Comparison of ENCODE assay signal across 28 mouse cellular contexts in genomic region chr12:53342741-53343140, GRCm38 (mm10).
A peak's percentile ranks its signal among the peaks of the same experiment; 100 is the strongest.
DNase-seq lines count a peak whose midpoint lies in the region; ATAC-seq and TF ChIP-seq lines count a peak whose summit lies in the region.
"Had no signal": no experiment of that assay in that cellular context is flagged by ENCODE, and none has a peak within 500 bp of the region (broad histone marks: within the 10 kb centered on the region; RNA-seq: fewer than 3 reads in every experiment).

No protein-coding gene starts in this region.

- no peak overlapping the region for H3K27ac ChIP-seq in forebrain, postnatal 0 days (ENCODE audit: low read depth, low read length)
- H3K27ac ChIP-seq in forebrain, embryonic 16.5 days (ENCODE audit: low read length) = no peak overlapping the region
- no peak overlapping the region for H3K27ac ChIP-seq in lung, embryonic 14.5 days (ENCODE audit: low read depth)
- H3K27ac ChIP-seq: forebrain, embryonic 12.5 days; heart, embryonic 13.5 days; hindbrain, embryonic 13.5 days; limb, embryonic 13.5 days; liver, embryonic 12.5 days; midbrain, embryonic 15.5 days; neural tube, embryonic 12.5 days had no signal

- no peaks in the 10 kb centered on the region for H3K9me3 ChIP-seq in forebrain, postnatal 0 days (ENCODE audit: low read length)
- H3K9me3 ChIP-seq in forebrain, embryonic 16.5 days (ENCODE audit: control insufficient read depth, low read length) = no peaks in the 10 kb centered on the region
- no peaks in the 10 kb centered on the region for H3K9me3 ChIP-seq in lung, embryonic 14.5 days (ENCODE audit: low read depth, low read length)
- H3K9me3 ChIP-seq: forebrain, embryonic 12.5 days; heart, embryonic 13.5 days; hindbrain, embryonic 13.5 days; limb, embryonic 13.5 days; liver, embryonic 12.5 days; megakaryocyte, embryonic 14.5 days; midbrain, embryonic 15.5 days; neural tube, embryonic 12.5 days had no signal

- ATAC-seq in forebrain, postnatal 0 days = no peak
- no peak for ATAC-seq in forebrain, embryonic 16.5 days
- no peak for ATAC-seq in lung, embryonic 14.5 days (ENCODE audit: insufficient read depth)
- no peak for ATAC-seq in megakaryocyte progenitor cell, adult 5-6 weeks (replicated peaks; ENCODE audit: poor library complexity)
- ATAC-seq: inflammation-experienced regulatory T-cells, adult 6 months; liver, embryonic 12.5 days; midbrain, embryonic 15.5 days had no signal

- WGBS in forebrain, postnatal 0 days = 38% methylated on average over 9 of the region's 9 CpGs
- 42% methylated on average over 9 of the region's 9 CpGs for WGBS in forebrain, embryonic 16.5 days
- 41% methylated on average over 9 of the region's 9 CpGs for WGBS in lung, embryonic 14.5 days

- DNase-seq in forebrain, postnatal 0 days = peak; percentile 42
- DNase-seq in lung, embryonic 14.5 days = peak; percentile 43
- DNase-seq in lung, postnatal 36 days = no peak
- peak; percentile 22 for DNase-seq in brain, adult 2 months (ENCODE audit: low read depth, low spot score)
- DNase-seq in urinary bladder, postnatal 25 days (ENCODE audit: low spot score) = no peak
- DNase-seq: cerebellum, adult 11 months; cerebellum, postnatal 10 days; gastrocnemius, postnatal 14 days; heart, adult 18-20 months; heart, postnatal 14 days; kidney, adult 18-20 months; kidney, postnatal 10 days; lung, adult 18-20 months; lung, postnatal 14 days; right cerebral cortex, adult 18-20 months; right cerebral cortex, postnatal 4 days; thymus, postnatal 25 days had no signal

- no peaks in the 10 kb centered on the region for H3K36me3 ChIP-seq in forebrain, postnatal 0 days (ENCODE audit: insufficient read depth)
- no peaks in the 10 kb centered on the region for H3K36me3 ChIP-seq in forebrain, embryonic 16.5 days (ENCODE audit: control insufficient read depth, insufficient read depth)
- no peaks in the 10 kb centered on the region for H3K36me3 ChIP-seq in lung, embryonic 14.5 days (ENCODE audit: insufficient read depth)
- H3K36me3 ChIP-seq: forebrain, embryonic 12.5 days; heart, embryonic 13.5 days; hindbrain, embryonic 13.5 days; limb, embryonic 13.5 days; liver, embryonic 12.5 days; midbrain, embryonic 15.5 days; neural tube, embryonic 12.5 days had no signal

- H3K4me3 ChIP-seq in forebrain, postnatal 0 days (ENCODE audit: low read depth, low read length) = no peak overlapping the region
- no peak overlapping the region for H3K4me3 ChIP-seq in forebrain, embryonic 16.5 days (replicated peaks; ENCODE audit: low read length)
- H3K4me3 ChIP-seq in lung, embryonic 14.5 days (ENCODE audit: low read depth, low read length) = no peak overlapping the region
- H3K4me3 ChIP-seq: forebrain, embryonic 12.5 days; heart, embryonic 13.5 days; hindbrain, embryonic 13.5 days; limb, embryonic 13.5 days; liver, embryonic 12.5 days; megakaryocyte, embryonic 14.5 days; midbrain, embryonic 15.5 days; neural tube, embryonic 12.5 days had no signal

- no peak overlapping the region for H3K9ac ChIP-seq in forebrain, postnatal 0 days
- no peak overlapping the region for H3K9ac ChIP-seq in forebrain, embryonic 16.5 days (replicated peaks; ENCODE audit: low read depth, low read length)
- H3K9ac ChIP-seq in lung, embryonic 14.5 days = no peak overlapping the region
- H3K9ac ChIP-seq: forebrain, embryonic 12.5 days; heart, embryonic 13.5 days; hindbrain, embryonic 13.5 days; limb, embryonic 13.5 days; liver, embryonic 12.5 days; midbrain, embryonic 15.5 days; neural tube, embryonic 12.5 days had no signal

- peaks cover 4% of the 10 kb centered on the region; the same call in 1 of the 2 replicates for H3K4me1 ChIP-seq in forebrain, postnatal 0 days (ENCODE audit: insufficient read depth)
- peaks cover 11% of the 10 kb centered on the region for H3K4me1 ChIP-seq in forebrain, embryonic 16.5 days (replicated peaks; ENCODE audit: control insufficient read depth, insufficient read depth, low read length)
- no peaks in the 10 kb centered on the region for H3K4me1 ChIP-seq in lung, embryonic 14.5 days (ENCODE audit: insufficient read depth)
- H3K4me1 ChIP-seq: limb, embryonic 13.5 days; liver, embryonic 12.5 days; megakaryocyte, embryonic 14.5 days had no signal

- no peaks in the 10 kb centered on the region for H3K27me3 ChIP-seq in forebrain, postnatal 0 days (ENCODE audit: insufficient read depth, low read length)
- H3K27me3 ChIP-seq in forebrain, embryonic 16.5 days (replicated peaks; ENCODE audit: control insufficient read depth, insufficient read depth, low read length) = no peaks in the 10 kb centered on the region
- H3K27me3 ChIP-seq in lung, embryonic 14.5 days (ENCODE audit: insufficient read depth, low read length) = no peaks in the 10 kb centered on the region
- H3K27me3 ChIP-seq: forebrain, embryonic 12.5 days; heart, embryonic 13.5 days; hindbrain, embryonic 13.5 days; limb, embryonic 13.5 days; liver, embryonic 12.5 days; megakaryocyte, embryonic 14.5 days; midbrain, embryonic 15.5 days; neural tube, embryonic 12.5 days had no signal

- no peak overlapping the region; the same call in 1 of the 2 replicates for H3K4me2 ChIP-seq in forebrain, postnatal 0 days (ENCODE audit: low read depth)
- no peak overlapping the region for H3K4me2 ChIP-seq in forebrain, embryonic 16.5 days (ENCODE audit: low read length)
- no peak overlapping the region for H3K4me2 ChIP-seq in lung, embryonic 14.5 days
- H3K4me2 ChIP-seq: forebrain, embryonic 12.5 days; heart, embryonic 13.5 days; hindbrain, embryonic 13.5 days; limb, embryonic 13.5 days; liver, embryonic 12.5 days; midbrain, embryonic 15.5 days; neural tube, embryonic 12.5 days had no signal

- no peak for TF ChIP-seq CTCF in forebrain, postnatal 0 days (IDR thresholded peaks at IDR 0.05; ENCODE audit: low read depth)
- no peak for TF ChIP-seq CTCF in lung, embryonic 14.5 days (IDR thresholded peaks at IDR 0.05; ENCODE audit: low read depth)

Comparison
In these comparisons a context has a peak if more than half of its experiments do, and no peak if none do; other contexts are left out.
1. DNase-seq: peak in forebrain, postnatal 0 days (single experiment), lung, embryonic 14.5 days (single experiment) and brain, adult 2 months (single experiment); none in lung, postnatal 36 days (single experiment) and urinary bladder, postnatal 25 days (single experiment).